Mouse (Mus musculus): ENCODE data around the gene Sgca. TPM values are rescaled to one million over a fixed set of nuclear protein-coding genes. Genes with fewer than 3 reads are reported as not detected.
A peak's percentile ranks its signal among the peaks of the same experiment; 100 is the strongest.

Gene Sgca
- polyA plus RNA-seq, 1 experiment from 2014 or later: 0.17 TPM

DNA sequence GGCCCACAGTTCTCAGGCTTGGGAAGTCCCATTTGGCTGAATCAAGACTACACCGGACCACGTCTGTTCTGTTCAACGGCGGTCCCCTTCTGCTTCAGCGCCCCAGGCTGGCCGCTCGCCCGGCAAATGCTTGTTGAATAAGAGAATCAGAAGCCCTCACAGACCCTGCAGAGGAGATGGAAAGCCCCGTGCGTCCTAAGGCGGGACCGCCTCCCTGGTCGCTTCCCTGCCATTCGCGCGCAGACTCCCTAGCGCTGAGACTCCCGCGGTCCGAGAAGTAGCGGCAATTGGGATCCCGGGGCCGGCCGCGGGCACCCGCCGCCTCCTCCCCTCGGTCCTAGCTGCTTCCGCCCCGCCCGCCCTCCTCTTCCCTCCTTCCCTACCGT is 33.5 kb upstream of the Sgca start, which contains the start of gene Samd14:
Gene Samd14 (plus strand): TSS at position 251 of the 386 bp plus-strand sequence.
- Histone ChIP-seq H3K27ac (peak within 1 kb of the TSS; percentile 100), H3K4me1 (peaks cover 78% of the 10 kb centered on the region), H3K4me2 (peak within 1 kb of the TSS; percentile 93), H3K36me3 (peaks cover 34% of the 10 kb centered on the region), H3K4me3 (peak within 1 kb of the TSS; percentile 96), H3K9ac (peak within 1 kb of the TSS; percentile 99), H3K9me3 (replicated peaks) (no peaks in the 10 kb centered on the region), H3K27me3 (replicated peaks) (peaks cover 6% of the 10 kb centered on the region; the same call in 1 of the 2 replicates)
- under 1% methylated on average over 28 of the region's 32 CpGs for WGBS (ENCODE audit: insufficient replicate concordance)
- ATAC-seq: peak; percentile 21

DNA sequence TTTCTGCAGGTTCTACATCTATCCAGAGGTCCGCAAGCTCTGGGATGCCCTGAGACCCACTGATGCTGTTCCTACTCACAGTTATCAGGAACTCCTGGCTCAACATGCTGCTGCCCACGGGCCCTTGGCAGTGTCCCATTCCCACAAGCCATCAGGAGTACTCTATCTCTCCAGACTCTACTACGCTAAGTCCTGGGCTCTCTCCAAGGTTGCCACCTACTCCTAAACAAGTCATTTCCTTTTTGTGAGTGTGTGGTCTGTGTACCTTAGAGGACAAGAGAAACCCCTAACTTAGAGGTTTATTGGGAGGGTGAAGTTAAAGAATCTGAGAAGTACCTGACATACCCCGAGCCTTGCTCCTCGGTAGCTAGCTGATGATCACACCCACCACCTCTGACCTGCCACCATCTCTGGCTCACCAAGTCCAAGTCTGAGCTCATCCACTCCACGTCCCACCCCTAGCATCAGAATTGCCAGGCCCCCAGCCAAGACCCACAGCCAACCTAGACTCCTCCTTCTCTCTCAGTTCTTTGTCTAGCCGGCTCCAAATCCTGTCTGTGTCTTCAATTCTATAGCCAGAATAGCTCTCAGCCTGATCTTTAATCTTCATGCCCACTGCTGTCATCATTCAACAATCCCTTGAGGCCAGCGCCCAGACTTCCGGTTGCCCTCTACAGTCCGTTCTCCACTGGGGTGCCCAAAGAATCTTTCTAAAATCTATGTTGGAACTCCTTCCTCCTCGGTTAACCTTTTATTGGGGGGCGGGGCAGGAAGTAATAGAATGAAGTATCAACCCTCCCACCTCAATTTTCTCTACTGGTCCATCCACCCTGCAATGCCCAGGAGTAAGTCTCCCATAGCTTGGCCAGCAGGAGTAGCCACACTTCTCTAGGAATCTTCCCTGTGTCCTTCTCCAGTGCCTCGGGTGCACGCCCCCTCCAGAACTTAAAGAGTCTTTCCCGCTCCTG is 32.8 kb upstream of the Sgca start:
- H3K27ac ChIP-seq: peak overlapping the region; percentile 100
- ATAC-seq: no peak
- peak overlapping the region; percentile 99 for H3K9ac ChIP-seq
- peak overlapping the region; percentile 96 for H3K4me3 ChIP-seq
- H3K27me3 ChIP-seq (replicated peaks): peaks cover 6% of the 10 kb centered on the region; the same call in 1 of the 2 replicates
- H3K9me3 ChIP-seq (replicated peaks): no peaks in the 10 kb centered on the region
- H3K36me3 ChIP-seq: peaks cover 34% of the 10 kb centered on the region
- peak overlapping the region; percentile 93 for H3K4me2 ChIP-seq
- peaks cover 78% of the 10 kb centered on the region for H3K4me1 ChIP-seq
- WGBS (ENCODE audit: insufficient replicate concordance): 30% methylated on average over 15 of the region's 15 CpGs

DNA sequence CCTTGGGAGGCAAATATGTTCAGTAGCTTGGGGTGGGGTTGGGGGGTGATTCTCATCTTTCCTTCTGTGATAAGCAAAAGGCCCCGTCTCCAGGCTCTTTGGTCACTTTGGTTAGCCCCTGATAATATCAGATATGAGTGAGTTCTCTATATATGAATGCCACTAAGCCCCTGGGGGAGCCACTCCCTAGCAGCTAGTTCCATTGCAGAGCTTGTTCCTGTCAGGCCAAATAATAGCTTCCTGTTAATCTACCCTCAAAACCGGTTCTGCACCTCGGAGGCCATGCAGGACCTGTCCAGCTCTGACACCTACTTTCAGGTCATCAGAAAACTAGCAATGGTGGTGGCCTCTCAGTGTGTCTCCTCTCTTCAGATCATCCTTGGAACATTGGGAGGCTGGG is 31.3 kb upstream of the Sgca start:
- ATAC-seq: no peak
- peak overlapping the region; percentile 76 for H3K4me2 ChIP-seq
- peaks cover 37% of the 10 kb centered on the region for H3K36me3 ChIP-seq
- peaks cover 80% of the 10 kb centered on the region for H3K4me1 ChIP-seq
- peak overlapping the region; percentile 100 for H3K27ac ChIP-seq
- no peaks in the 10 kb centered on the region for H3K9me3 ChIP-seq (replicated peaks)
- peaks cover 6% of the 10 kb centered on the region; the same call in 1 of the 2 replicates for H3K27me3 ChIP-seq (replicated peaks)
- 13% methylated on average over 3 of the region's 3 CpGs for WGBS (ENCODE audit: insufficient replicate concordance)
- peak overlapping the region; percentile 57; the same call in 1 of the 2 replicates for H3K4me3 ChIP-seq
- peak overlapping the region; percentile 69 for H3K9ac ChIP-seq

DNA sequence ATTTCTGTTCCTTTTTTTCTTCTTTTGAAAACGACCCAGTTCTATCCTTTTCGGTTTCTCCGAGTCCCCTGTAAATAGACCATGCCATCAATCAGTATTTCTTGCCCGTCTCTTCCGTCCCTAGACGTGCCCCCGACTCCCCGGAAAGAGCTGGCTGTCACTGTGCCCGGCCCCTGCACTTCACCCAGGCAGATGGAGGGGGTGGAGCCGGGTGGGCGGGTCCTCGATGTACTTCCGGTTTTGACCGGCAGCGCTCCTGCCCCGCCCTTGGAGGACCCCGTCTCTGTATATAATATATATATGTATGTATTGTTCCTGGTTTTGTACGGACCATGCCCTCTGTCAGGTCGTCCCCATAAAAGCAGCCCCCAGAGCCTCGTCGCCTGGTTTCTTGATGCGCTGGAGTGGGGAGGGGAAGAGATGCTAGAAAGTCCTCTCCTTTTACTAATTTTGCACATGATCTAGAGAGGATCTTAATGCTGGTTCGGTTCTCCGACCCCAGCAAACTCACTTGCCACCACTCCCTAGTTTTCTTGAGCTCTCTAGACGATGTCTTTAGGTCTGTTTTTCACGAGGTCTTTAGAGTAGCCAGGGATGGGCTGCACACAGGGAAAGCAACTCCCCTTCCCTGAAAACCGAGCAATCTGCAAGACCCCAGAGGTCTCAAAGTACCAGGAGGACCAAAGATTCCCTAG is 30.5 kb upstream of the Sgca start:
- WGBS (ENCODE audit: insufficient replicate concordance): 1% methylated on average over 27 of the region's 27 CpGs

DNA sequence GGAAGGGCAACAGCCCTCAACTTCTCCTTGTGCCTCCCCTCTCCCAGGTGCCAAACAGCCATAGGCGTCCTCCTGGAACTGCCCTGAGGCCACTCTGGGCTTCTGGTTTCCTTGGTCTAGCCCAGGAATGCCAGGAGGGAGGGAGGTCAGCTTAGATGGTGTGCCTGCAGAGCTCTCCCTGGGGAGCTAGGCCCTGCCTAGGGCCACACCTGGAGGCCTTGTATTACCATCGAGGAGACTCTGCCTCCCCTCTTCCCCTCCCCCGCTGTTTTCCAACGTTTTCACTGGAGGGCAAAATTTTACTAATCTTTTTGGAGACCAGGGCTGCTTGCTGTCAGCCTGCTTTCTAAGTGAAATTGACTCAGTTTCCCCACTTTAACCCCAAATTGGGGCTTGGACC is 29.9 kb upstream of the Sgca start:
- ATAC-seq: no peak
- WGBS (ENCODE audit: insufficient replicate concordance): 45% methylated on average over 4 of the region's 4 CpGs
- H3K4me3 ChIP-seq: peak overlapping the region; percentile 57
- H3K4me1 ChIP-seq: peaks cover 84% of the 10 kb centered on the region
- H3K27me3 ChIP-seq (replicated peaks): peaks cover 2% of the 10 kb centered on the region; the same call in 1 of the 2 replicates
- H3K4me2 ChIP-seq: peak overlapping the region; percentile 76
- H3K27ac ChIP-seq: peak overlapping the region; percentile 100
- peak overlapping the region; percentile 69 for H3K9ac ChIP-seq
- no peaks in the 10 kb centered on the region for H3K9me3 ChIP-seq (replicated peaks)
- H3K36me3 ChIP-seq: peaks cover 49% of the 10 kb centered on the region

More for the DNA sequence above, 30.5 kb upstream of the Sgca start:
- Histone ChIP-seq H3K4me1 (peaks cover 83% of the 10 kb centered on the region), H3K36me3 (peaks cover 44% of the 10 kb centered on the region), H3K27ac (peak overlapping the region; percentile 100), H3K4me2 (peak overlapping the region; percentile 76), H3K9ac (peak overlapping the region; percentile 69), H3K9me3 (replicated peaks) (no peaks in the 10 kb centered on the region), H3K4me3 (peak overlapping the region; percentile 57), H3K27me3 (replicated peaks) (peaks cover 6% of the 10 kb centered on the region; the same call in 1 of the 2 replicates)
- ATAC-seq: peak; percentile 63

DNA sequence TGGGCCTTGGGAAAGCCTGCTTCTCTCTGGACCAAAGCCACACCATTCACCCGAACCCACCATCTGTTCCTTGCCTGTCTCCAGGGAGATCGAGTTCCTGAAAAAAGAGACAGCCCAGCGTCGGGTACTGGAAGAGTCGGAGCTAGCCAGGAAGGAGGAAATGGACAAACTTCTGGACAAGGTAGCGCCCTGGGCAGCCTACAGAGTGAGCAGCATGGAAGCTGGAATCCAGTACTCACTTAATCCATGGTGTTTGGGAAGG is 28.7 kb upstream of the Sgca start:
- Histone ChIP-seq H3K9me3 (replicated peaks) (no peaks in the 10 kb centered on the region), H3K4me1 (peaks cover 96% of the 10 kb centered on the region), H3K27ac (peak overlapping the region; percentile 100), H3K4me3 (no peak overlapping the region), H3K27me3 (replicated peaks) (no peaks in the 10 kb centered on the region), H3K9ac (no peak overlapping the region), H3K36me3 (peaks cover 61% of the 10 kb centered on the region), H3K4me2 (no peak overlapping the region)
- ATAC-seq: no peak
- WGBS (ENCODE audit: insufficient replicate concordance): 73% methylated on average over 6 of the region's 6 CpGs

DNA sequence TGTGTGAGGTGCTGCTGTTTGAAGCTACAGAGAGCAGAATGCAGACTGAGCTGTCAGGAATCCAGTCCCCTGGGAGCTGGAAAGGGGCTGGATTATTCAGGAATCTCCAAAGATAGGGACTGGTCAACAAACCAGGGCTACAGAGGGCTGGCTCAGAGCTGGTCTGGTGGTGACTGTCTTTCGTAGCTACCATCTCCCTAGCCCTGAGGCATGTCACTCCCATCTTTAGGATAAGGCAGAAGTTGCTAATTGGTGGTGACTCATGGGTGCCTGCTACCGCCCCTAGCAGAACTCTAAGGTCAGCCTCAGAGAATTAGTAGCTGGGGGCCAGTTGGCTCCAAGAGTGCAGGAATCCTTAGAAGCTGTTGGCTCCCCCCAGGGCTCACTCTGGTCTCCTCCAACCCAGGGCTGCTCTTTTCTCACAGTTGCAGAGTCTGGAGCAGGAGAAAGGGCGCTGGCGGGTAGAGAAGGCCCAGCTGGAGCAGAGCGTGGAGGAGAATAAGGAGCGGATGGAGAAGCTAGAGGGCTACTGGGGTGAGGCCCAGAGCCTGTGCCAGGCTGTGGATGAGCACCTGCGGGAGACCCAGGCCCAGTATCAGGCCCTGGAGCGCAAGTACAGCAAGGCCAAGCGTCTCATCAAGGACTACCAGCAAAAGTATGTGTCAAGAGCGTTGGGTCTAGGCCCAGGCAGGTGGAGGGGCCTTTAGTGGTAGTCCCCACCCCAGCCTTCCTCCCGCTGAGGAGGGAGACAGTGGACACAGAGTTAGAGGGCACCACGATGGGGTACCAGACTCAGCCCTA is 28.2 kb upstream of the Sgca start:
- no peak overlapping the region for H3K9ac ChIP-seq
- no peak overlapping the region for H3K4me2 ChIP-seq
- WGBS (ENCODE audit: insufficient replicate concordance): 77% methylated on average over 12 of the region's 12 CpGs
- H3K4me1 ChIP-seq: peaks cover 99% of the 10 kb centered on the region
- H3K36me3 ChIP-seq: peaks cover 66% of the 10 kb centered on the region
- H3K27ac ChIP-seq: peak overlapping the region; percentile 100
- H3K4me3 ChIP-seq: no peak overlapping the region
- H3K9me3 ChIP-seq (replicated peaks): no peaks in the 10 kb centered on the region
- no peak for ATAC-seq
- no peaks in the 10 kb centered on the region for H3K27me3 ChIP-seq (replicated peaks)

DNA sequence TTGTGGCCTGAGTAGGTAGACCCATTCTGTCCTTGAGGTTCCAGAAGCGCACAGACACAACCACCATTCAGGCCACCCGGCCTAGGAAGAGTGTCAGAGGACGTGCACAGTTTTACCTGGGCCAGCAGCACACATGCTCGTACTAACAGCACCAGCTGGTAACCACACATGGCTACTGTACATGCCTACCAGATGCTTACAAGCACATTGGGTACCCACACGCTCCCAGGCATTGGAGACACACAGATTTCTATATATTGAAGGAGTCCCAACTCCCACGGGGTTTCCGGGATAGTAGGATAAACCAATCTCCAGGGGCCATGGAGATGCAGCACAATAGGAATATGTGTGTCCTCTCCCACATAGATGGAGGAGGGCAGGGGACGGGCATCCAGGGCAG is 26.6 kb upstream of the Sgca start:
- ATAC-seq: no peak
- Histone ChIP-seq H3K4me3 (no peak overlapping the region), H3K4me2 (no peak overlapping the region), H3K36me3 (peaks cover 82% of the 10 kb centered on the region), H3K27ac (peak overlapping the region; percentile 41; the same call in 1 of the 2 replicates), H3K9me3 (replicated peaks) (no peaks in the 10 kb centered on the region), H3K9ac (peak overlapping the region; percentile 33), H3K27me3 (replicated peaks) (no peaks in the 10 kb centered on the region), H3K4me1 (peaks cover 99% of the 10 kb centered on the region)
- 88% methylated on average over 8 of the region's 8 CpGs for WGBS (ENCODE audit: insufficient replicate concordance)

DNA sequence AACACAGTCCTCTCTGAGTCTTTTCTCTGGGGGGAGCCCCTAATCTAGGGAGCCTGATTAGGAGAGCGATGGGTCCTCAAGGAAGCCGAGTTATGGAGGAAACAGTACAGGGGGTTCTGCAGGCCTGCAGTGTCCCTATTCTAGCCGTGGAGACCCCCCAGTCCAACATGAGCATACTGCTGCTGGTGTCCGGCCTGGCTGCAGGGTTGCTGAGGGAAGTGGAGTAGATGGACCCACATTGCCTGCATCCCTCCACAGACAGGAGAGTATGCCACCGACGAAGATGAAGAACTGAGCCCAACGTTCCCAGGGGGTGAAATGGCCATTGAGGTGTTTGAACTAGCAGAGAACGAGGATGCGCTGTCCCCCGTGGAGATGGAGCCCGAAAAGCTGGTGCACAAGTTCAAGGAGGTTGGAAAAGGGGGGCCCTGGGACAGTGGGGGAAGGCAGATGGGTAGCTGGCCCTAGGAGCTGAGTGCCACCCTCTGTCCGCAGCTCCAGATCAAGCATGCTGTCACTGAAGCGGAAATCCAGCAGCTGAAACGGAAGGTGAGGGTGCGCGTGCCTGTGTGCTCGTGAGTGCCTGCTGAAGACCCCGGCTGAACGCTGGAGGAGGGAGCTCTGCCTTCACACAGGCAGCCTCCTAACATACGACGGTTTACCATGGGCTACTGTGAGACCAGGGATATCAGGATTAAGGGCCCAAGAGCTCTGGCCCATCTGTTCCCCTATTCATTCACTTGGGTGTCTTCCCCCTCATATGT is 25.6 kb upstream of the Sgca start:
- peaks cover 92% of the 10 kb centered on the region for H3K36me3 ChIP-seq
- H3K27me3 ChIP-seq (replicated peaks): no peaks in the 10 kb centered on the region
- H3K4me1 ChIP-seq: peaks cover 99% of the 10 kb centered on the region
- 86% methylated on average over 21 of the region's 21 CpGs for WGBS (ENCODE audit: insufficient replicate concordance)
- no peak overlapping the region for H3K9ac ChIP-seq
- H3K27ac ChIP-seq: peak overlapping the region; percentile 62
- no peak overlapping the region for H3K4me2 ChIP-seq
- ATAC-seq: no peak
- H3K9me3 ChIP-seq (replicated peaks): no peaks in the 10 kb centered on the region
- H3K4me3 ChIP-seq: no peak overlapping the region

DNA sequence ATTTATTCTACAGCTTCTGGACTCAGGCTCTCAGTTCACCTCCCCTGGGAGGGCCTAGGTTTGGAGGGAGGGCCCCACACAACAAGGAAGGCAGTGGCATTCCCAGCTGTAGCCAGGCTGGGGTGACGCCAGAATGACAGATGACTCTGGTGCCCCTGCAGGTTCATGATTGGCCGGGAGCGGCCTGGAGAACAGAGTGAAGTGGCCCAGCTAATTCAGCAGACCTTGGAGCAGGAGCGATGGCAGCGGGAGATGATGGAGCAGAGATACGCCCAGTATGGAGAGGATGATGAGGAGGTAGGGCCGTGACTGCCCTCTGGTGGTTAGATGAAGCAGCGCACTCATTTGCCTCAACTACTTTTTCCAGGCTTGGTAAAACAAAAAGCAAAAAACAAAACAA is 24.9 kb upstream of the Sgca start:
- H3K36me3 ChIP-seq: peaks cover 98% of the 10 kb centered on the region
- peaks cover 99% of the 10 kb centered on the region for H3K4me1 ChIP-seq
- H3K4me2 ChIP-seq: peak overlapping the region; percentile 94
- peak overlapping the region; percentile 95 for H3K9ac ChIP-seq
- peak overlapping the region; percentile 54; the same call in 1 of the 2 replicates for H3K4me3 ChIP-seq
- ATAC-seq: peak; percentile 31; the same call in 1 of the 2 replicates
- WGBS (ENCODE audit: insufficient replicate concordance): 8% methylated on average over 8 of the region's 8 CpGs
- H3K27me3 ChIP-seq (replicated peaks): no peaks in the 10 kb centered on the region
- H3K9me3 ChIP-seq (replicated peaks): no peaks in the 10 kb centered on the region
- peak overlapping the region; percentile 90 for H3K27ac ChIP-seq

DNA sequence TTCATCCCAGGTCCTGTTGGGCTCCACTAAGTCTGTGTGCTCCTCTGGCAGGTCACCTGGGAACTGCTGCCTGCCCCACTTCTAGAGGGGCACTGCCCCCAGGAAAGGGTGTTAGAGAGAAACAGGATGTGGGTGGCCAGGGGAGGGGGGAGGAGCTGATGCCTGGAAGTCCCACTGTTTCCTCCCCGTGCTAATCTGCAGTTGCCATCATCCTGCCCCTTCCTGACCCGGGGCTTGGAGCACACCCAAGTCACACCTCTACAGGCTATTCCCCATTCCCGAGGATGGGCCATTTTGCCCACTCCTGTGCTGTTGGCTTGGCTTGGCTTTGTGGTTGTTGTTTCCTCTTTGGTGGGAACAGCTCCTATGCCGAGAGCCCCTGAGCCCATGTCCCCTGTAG is 24.4 kb upstream of the Sgca start:
- Histone ChIP-seq H3K27ac (peak overlapping the region; percentile 90), H3K27me3 (replicated peaks) (no peaks in the 10 kb centered on the region), H3K4me2 (peak overlapping the region; percentile 94), H3K4me3 (peak overlapping the region; percentile 54; the same call in 1 of the 2 replicates), H3K9me3 (replicated peaks) (no peaks in the 10 kb centered on the region), H3K36me3 (peaks cover 98% of the 10 kb centered on the region), H3K4me1 (peaks cover 99% of the 10 kb centered on the region), H3K9ac (peak overlapping the region; percentile 95)
- ATAC-seq: no peak
- 9% methylated on average over 4 of the region's 4 CpGs for WGBS (ENCODE audit: insufficient replicate concordance)

Data from liver, embryonic 12.5 days (tissue).